Mouse (Mus musculus): ENCODE measurements at regions not wholly inside any gene's neighbourhood (a gene's known extent, or its start where the extent isn't known, plus 50 kb on each side); places are given as distances from the start of the nearest gene placed in this dataset.

DNA sequence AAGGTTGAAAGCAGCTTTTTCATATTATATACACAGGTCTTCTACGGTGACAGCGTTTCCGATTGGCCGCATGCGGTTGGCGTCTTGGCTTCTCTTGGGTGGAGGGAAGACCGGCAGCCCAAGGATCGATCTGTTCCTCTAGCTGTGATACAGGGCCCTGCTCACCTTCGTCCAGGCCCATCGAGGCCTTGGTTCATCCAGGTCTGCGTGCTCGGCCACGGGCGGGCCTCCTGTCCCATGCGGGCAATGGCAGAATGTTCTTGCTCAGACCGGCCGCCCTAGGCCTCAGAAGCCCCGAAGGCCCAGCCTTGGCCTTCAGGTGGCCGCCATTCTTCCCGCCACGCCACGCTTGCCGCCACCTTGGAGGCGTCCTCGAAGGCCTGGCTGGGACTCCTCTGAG lies 194.4 kb upstream of the Ppp6c start:
- ATAC-seq: no peak
- no peak overlapping the region for H3K9ac ChIP-seq (replicated peaks)
- H3K36me3 ChIP-seq (replicated peaks; ENCODE audit: insufficient read depth, low read length): no peaks in the 10 kb centered on the region
- no peaks in the 10 kb centered on the region for H3K9me3 ChIP-seq (ENCODE audit: low read length)
- H3K4me1 ChIP-seq (ENCODE audit: insufficient read depth): no peaks in the 10 kb centered on the region
- H3K4me3 ChIP-seq (ENCODE audit: low read depth, low read length): no peak overlapping the region
- no peak overlapping the region for H3K27ac ChIP-seq (ENCODE audit: low read depth)
- DNase-seq: no peak
- WGBS (ENCODE audit: insufficient replicate concordance): 89% methylated on average over 18 of the region's 25 CpGs
- TF ChIP-seq CTCF (IDR thresholded peaks at IDR 0.05; ENCODE audit: low read depth) (no peak), EP300 (IDR thresholded peaks at IDR 0.05; ENCODE audit: low read depth) (no peak)
- no peaks in the 10 kb centered on the region for H3K27me3 ChIP-seq (ENCODE audit: insufficient read depth, low read length)
- no peak overlapping the region for H3K4me2 ChIP-seq (ENCODE audit: low read depth, low read length)

DNA sequence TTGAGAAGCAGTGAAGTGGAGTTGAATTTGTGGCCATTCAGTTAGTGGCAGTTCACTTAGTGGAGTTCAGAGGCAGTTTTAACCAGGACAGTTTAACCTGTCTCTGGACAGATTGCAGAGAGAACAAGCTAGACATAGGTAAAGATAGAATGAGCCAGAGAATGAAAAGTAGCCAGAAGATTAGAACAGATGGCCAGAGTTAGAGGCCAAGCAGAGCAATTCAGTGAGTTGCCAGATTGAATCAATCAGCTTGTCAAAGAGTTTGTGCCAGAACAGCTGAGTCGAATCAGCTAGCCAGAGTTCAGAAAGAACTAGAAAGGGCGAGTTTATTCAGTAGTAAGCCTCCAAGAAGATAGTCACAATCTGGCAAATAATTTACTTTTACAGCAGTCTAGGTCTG lies 174.1 kb upstream of the Ppp6c start:
- ATAC-seq (no peak), DNase-seq (no peak)
- Histone ChIP-seq H3K36me3 (replicated peaks; ENCODE audit: insufficient read depth, low read length) (no peaks in the 10 kb centered on the region), H3K4me2 (ENCODE audit: low read depth, low read length) (no peak overlapping the region), H3K4me1 (ENCODE audit: insufficient read depth) (no peaks in the 10 kb centered on the region), H3K4me3 (ENCODE audit: low read depth, low read length) (no peak overlapping the region), H3K27ac (ENCODE audit: low read depth) (no peak overlapping the region), H3K27me3 (ENCODE audit: insufficient read depth, low read length) (no peaks in the 10 kb centered on the region), H3K9ac (replicated peaks) (no peak overlapping the region), H3K9me3 (ENCODE audit: low read length) (peaks cover 2% of the 10 kb centered on the region; the same call in 1 of the 2 replicates)
- 48% methylated on average over 2 of the region's 2 CpGs for WGBS (ENCODE audit: insufficient replicate concordance)
- no peak for TF ChIP-seq CTCF (IDR thresholded peaks at IDR 0.05; ENCODE audit: low read depth)
- no peak for TF ChIP-seq EP300 (IDR thresholded peaks at IDR 0.05; ENCODE audit: low read depth)

GRCm38 (mm10) chr2:39399523-39399922 lies 173.3 kb upstream of the Ppp6c start:
- Histone ChIP-seq H3K4me3 (ENCODE audit: low read depth, low read length) (no peak overlapping the region), H3K4me1 (ENCODE audit: insufficient read depth) (no peaks in the 10 kb centered on the region), H3K27ac (ENCODE audit: low read depth) (no peak overlapping the region), H3K27me3 (ENCODE audit: insufficient read depth, low read length) (no peaks in the 10 kb centered on the region), H3K36me3 (replicated peaks; ENCODE audit: insufficient read depth, low read length) (no peaks in the 10 kb centered on the region), H3K4me2 (ENCODE audit: low read depth, low read length) (no peak overlapping the region), H3K9me3 (ENCODE audit: low read length) (peaks cover 2% of the 10 kb centered on the region; the same call in 1 of the 2 replicates), H3K9ac (replicated peaks) (no peak overlapping the region)
- no peak for TF ChIP-seq EP300 (IDR thresholded peaks at IDR 0.05; ENCODE audit: low read depth)
- 0 out of 2 replicates have a peak, but pooled peaks have one; percentile 13 for TF ChIP-seq CTCF (IDR thresholded peaks at IDR 0.05; ENCODE audit: low read depth)
- no peak for DNase-seq
- 66% methylated on average over 2 of the region's 2 CpGs for WGBS (ENCODE audit: insufficient replicate concordance)
- ATAC-seq: no peak

DNA sequence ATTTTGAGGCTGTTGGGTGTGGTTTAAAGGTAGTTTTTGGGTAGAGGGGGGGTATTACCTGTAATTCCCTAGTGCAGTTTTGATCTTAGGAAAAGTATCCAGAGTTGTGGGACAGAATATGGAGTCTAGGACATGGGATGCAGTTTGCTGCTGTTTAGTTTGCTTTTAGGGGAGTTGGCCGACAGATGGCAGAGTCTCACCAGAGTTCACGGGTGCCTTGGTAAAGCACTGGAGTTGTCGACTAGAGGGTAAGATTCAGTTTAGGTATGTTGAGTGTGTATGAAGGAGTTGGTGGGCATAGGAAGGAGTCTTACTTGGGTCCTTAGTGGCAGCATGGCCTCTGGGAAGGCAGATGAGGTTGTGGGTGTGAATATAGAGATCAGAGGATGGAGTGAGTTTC lies 168.4 kb upstream of the Ppp6c start:
- WGBS (ENCODE audit: insufficient replicate concordance): 64% methylated on average over 3 of the region's 3 CpGs
- H3K36me3 ChIP-seq (replicated peaks; ENCODE audit: insufficient read depth, low read length): no peaks in the 10 kb centered on the region
- no peak for TF ChIP-seq CTCF (IDR thresholded peaks at IDR 0.05; ENCODE audit: low read depth)
- no peak for TF ChIP-seq EP300 (IDR thresholded peaks at IDR 0.05; ENCODE audit: low read depth)
- no peak overlapping the region for H3K4me2 ChIP-seq (ENCODE audit: low read depth, low read length)
- H3K9me3 ChIP-seq (ENCODE audit: low read length): peaks cover 2% of the 10 kb centered on the region; the same call in 1 of the 2 replicates
- no peak overlapping the region for H3K4me3 ChIP-seq (ENCODE audit: low read depth, low read length)
- no peak for DNase-seq
- ATAC-seq: no peak
- H3K4me1 ChIP-seq (ENCODE audit: insufficient read depth): no peaks in the 10 kb centered on the region
- no peaks in the 10 kb centered on the region for H3K27me3 ChIP-seq (ENCODE audit: insufficient read depth, low read length)
- no peak overlapping the region for H3K9ac ChIP-seq (replicated peaks)
- no peak overlapping the region for H3K27ac ChIP-seq (ENCODE audit: low read depth)

DNA sequence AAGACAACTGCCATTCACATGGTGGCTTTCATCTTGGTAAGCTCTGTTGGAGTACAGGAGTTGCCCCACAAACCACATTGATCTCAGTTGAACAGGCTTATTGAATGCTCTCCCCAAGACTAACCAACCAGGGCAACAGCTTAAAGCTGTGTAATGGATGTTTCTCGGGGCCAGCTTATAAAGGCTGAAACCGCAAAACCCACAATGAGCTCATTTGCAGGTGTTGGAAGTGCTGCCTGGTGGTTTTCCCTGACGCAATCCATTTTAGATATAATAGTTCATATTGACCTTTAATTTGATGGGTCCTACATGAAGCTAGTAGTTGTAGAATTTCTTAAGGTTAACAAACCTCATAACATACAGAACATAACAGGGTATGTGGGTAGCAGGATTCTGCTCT lies 151.0 kb upstream of the Ppp6c start:
- H3K4me2 ChIP-seq (ENCODE audit: low read depth, low read length): no peak overlapping the region
- no peaks in the 10 kb centered on the region for H3K27me3 ChIP-seq (ENCODE audit: insufficient read depth, low read length)
- no peaks in the 10 kb centered on the region for H3K9me3 ChIP-seq (ENCODE audit: low read length)
- no peaks in the 10 kb centered on the region for H3K36me3 ChIP-seq (replicated peaks; ENCODE audit: insufficient read depth, low read length)
- no peak overlapping the region for H3K27ac ChIP-seq (ENCODE audit: low read depth)
- DNase-seq (no peak), ATAC-seq (no peak)
- TF ChIP-seq EP300 (IDR thresholded peaks at IDR 0.05; ENCODE audit: low read depth): no peak
- TF ChIP-seq CTCF (IDR thresholded peaks at IDR 0.05; ENCODE audit: low read depth): no peak
- WGBS (ENCODE audit: insufficient replicate concordance): 71% methylated on average over 3 of the region's 3 CpGs
- H3K4me1 ChIP-seq (ENCODE audit: insufficient read depth): no peaks in the 10 kb centered on the region
- no peak overlapping the region for H3K4me3 ChIP-seq (ENCODE audit: low read depth, low read length)
- H3K9ac ChIP-seq (replicated peaks): no peak overlapping the region

GRCm38 (mm10) chr2:39373068-39373779 lies 147.0 kb upstream of the Ppp6c start:
- no peak for TF ChIP-seq EP300 (IDR thresholded peaks at IDR 0.05; ENCODE audit: low read depth)
- peak; percentile 100 for TF ChIP-seq CTCF (IDR thresholded peaks at IDR 0.05; ENCODE audit: low read depth)
- ATAC-seq: peak; percentile 99

More at GRCm38 (mm10) chr2:39373068-39373779, 147.0 kb upstream of the Ppp6c start:
- Histone ChIP-seq H3K9me3 (ENCODE audit: low read length) (no peaks in the 10 kb centered on the region), H3K27ac (ENCODE audit: low read depth) (no peak overlapping the region), H3K36me3 (replicated peaks; ENCODE audit: insufficient read depth, low read length) (no peaks in the 10 kb centered on the region), H3K9ac (replicated peaks) (no peak overlapping the region), H3K4me1 (ENCODE audit: insufficient read depth) (no peaks in the 10 kb centered on the region), H3K4me3 (ENCODE audit: low read depth, low read length) (no peak overlapping the region), H3K4me2 (ENCODE audit: low read depth, low read length) (no peak overlapping the region), H3K27me3 (ENCODE audit: insufficient read depth, low read length) (no peaks in the 10 kb centered on the region)
- WGBS (ENCODE audit: insufficient replicate concordance): 13% methylated on average over 7 of the region's 7 CpGs
- peak; percentile 94 for DNase-seq

All from liver, postnatal 0 days (tissue).